Mouse (Mus musculus) lung, embryonic 16.5 days (tissue): ENCODE data around the gene Cd79b. TPM values are rescaled to one million over a fixed set of nuclear protein-coding genes. Genes with fewer than 3 reads are reported as not detected.

Source experiments
- ATAC-seq: fragments of 200-750 bp; cut with Nextera tagmentation; 2 replicates; pipeline ENCODE4 v1.8.0; 2017; ENCODE audit warnings: low read depth, mild to moderate bottlenecking, moderate library complexity
- H3K27ac ChIP-seq: fragments of 300-500 bp; sonication (generic); 2 replicates; pipeline ENCODE4 v1.5.1; 2014; ENCODE audit warnings: mild to moderate bottlenecking, control low read depth, low read length
- H3K27me3 ChIP-seq: fragments of 300-500 bp; sonication (generic); 2 replicates; pipeline ENCODE4 v1.6.1; 2014; ENCODE audit warnings: low read depth, low read length, mixed read lengths; ENCODE audit not compliant: control insufficient read depth, insufficient read depth
- H3K36me3 ChIP-seq: fragments of 300-500 bp; sonication (generic); 2 replicates; pipeline ENCODE4 v1.6.1; 2014; ENCODE audit warnings: low read length; ENCODE audit not compliant: control insufficient read depth, insufficient read depth
- H3K4me1 ChIP-seq: fragments of 300-500 bp; sonication (generic); replicated peaks from 2 replicates; pipeline ENCODE4 v1.6.1; 2014; ENCODE audit warnings: low read length, mixed read lengths; ENCODE audit not compliant: control insufficient read depth, insufficient read depth
- H3K4me2 ChIP-seq: fragments of 300-500 bp; sonication (generic); 2 replicates; pipeline ENCODE4 v1.6.1; 2014; ENCODE audit warnings: low read depth, low read length, control low read depth
- H3K4me3 ChIP-seq: fragments of 300-500 bp; sonication (generic); 2 replicates; pipeline ENCODE4 v1.5.1; 2014; ENCODE audit warnings: mild to moderate bottlenecking, low read length, control low read depth
- H3K9ac ChIP-seq: fragments of 300-500 bp; sonication (generic); 2 replicates; pipeline ENCODE4 v1.6.1; 2014; ENCODE audit warnings: low read length, control low read depth
- H3K9me3 ChIP-seq: fragments of 300-500 bp; sonication (generic); 2 replicates; pipeline ENCODE4 v1.6.1; 2016; ENCODE audit warnings: low read length; ENCODE audit not compliant: control insufficient read depth
- WGBS: fragments of 180-500 bp; shearing (Covaris S2); extraction: QIAGEN DNeasy Blood & Tissue Kit; methylation state at CpG from one replicate; pipeline ENCODE4 v1.1.7; 2014; 5-methylcytosine and 5-hydroxymethylcytosine counted together
- polyA plus RNA-seq: library from polyadenylated mRNA; unstranded; fragments of >200 nt; fragmentation: Nextera tagmentation; extraction: Ambion mirVana; gene quantifications from 2 replicates; pipeline ENCODE4 v1.2.1, GENCODE M21; 2015

Gene Cd79b
- polyA plus RNA-seq, 1 experiment from 2014 or later = 4.7 TPM

DNA sequence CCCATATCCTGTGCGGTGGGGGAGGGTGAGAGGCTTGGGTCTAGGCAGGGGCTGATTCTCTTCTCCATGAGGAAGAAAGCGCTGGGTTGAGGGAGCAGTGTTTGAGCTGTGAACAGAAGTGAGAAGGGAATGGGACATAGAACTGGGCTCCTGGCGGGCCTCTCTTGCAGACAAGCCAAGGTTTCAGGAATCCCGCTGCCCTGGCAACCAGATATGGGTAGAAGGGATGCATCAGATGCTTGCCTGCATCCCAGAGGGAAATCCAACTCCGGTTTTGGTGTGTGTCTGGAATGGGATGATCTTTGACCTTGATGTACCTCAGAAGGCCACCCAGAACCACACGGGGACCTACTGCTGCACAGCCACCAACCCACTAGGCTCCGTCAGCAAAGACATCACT, 28.4 kb downstream of the Cd79b start:
- ATAC-seq = no peak
- Histone ChIP-seq H3K4me2 (no peak overlapping the region), H3K4me3 (no peak overlapping the region), H3K9me3 (no peaks in the 10 kb centered on the region), H3K36me3 (no peaks in the 10 kb centered on the region), H3K9ac (no peak overlapping the region), H3K4me1 (0 out of 2 replicates have a peak, but pooled peaks cover 4% of the 10 kb centered on the region), H3K27ac (no peak overlapping the region), H3K27me3 (no peaks in the 10 kb centered on the region)
- 84% methylated on average over 7 of the region's 7 CpGs for WGBS

DNA sequence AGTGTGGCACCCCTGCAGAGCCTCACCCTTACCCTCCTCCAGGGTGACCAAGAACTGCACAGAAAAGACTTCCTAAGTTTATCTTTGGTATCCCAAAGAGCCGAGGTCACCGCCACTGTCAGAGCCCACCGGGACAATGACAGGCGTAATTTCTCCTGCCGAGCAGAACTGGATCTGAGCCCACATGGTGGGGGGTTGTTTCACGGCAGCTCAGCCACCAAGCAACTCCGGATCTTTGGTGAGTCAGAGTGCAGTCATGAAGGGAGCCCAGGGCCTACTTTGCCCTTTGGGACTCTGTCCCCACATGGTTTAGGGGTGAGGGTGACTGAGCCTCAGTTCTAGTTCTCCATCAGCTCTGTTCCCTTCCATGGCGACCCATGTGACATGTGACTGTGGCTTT, 30.4 kb downstream of the Cd79b start:
- 47% methylated on average over 8 of the region's 8 CpGs for WGBS
- no peaks in the 10 kb centered on the region for H3K9me3 ChIP-seq

DNA sequence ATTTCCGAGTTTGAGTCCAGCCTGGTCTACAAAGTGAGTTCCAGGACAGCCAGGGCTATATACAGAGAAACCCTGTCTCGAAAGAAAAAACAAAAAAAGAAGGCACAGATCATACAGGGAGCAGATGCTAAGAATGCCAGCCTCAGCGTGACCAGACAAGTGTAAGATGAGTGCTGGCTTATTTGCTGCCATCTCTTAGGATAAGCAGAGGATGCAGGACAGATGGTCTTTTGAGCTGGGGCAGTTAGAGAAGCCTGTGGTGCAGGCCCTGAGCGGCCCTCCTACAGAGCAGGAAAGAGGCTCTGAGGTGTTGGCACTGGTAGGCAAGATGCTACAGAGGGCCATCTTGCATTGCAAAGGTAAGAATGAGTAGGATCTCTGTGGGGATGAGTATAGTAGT, 31.2 kb downstream of the Cd79b start:
- Histone ChIP-seq H3K27ac (no peak overlapping the region), H3K4me3 (no peak overlapping the region), H3K36me3 (no peaks in the 10 kb centered on the region), H3K4me1 (0 out of 2 replicates have a peak, but pooled peaks cover 4% of the 10 kb centered on the region), H3K4me2 (no peak overlapping the region), H3K9ac (no peak overlapping the region), H3K9me3 (no peaks in the 10 kb centered on the region), H3K27me3 (no peaks in the 10 kb centered on the region)
- 72% methylated on average over 4 of the region's 4 CpGs for WGBS
- ATAC-seq = no peak

More for the DNA sequence above, 30.4 kb downstream of the Cd79b start:
- no peaks in the 10 kb centered on the region for H3K36me3 ChIP-seq
- H3K4me3 ChIP-seq = no peak overlapping the region
- H3K27ac ChIP-seq = no peak overlapping the region
- ATAC-seq = no peak
- no peaks in the 10 kb centered on the region for H3K27me3 ChIP-seq
- H3K9ac ChIP-seq = no peak overlapping the region
- 0 out of 2 replicates have a peak, but pooled peaks cover 4% of the 10 kb centered on the region for H3K4me1 ChIP-seq
- H3K4me2 ChIP-seq = no peak overlapping the region

DNA sequence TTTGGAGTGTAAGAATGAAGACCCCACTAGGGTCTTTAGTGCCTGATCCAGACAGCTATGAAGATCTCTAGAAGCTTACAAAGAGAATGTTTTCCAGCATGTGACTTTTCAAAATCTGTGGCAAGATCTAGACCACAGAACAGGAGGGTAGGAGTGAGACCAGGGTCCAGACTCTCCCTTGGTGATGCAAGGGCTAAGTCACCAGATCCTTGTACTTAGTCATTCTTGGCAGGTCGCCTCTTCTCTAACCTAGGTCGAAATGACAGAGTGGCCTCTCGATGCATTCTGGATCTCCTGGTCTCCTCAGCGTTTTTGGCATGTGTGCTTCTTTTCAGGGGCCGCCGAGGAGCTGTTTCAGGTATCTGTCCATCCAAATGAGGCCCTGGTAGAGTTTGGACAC, 32.1 kb downstream of the Cd79b start:
- no peak for ATAC-seq
- Histone ChIP-seq H3K9ac (no peak overlapping the region), H3K36me3 (no peaks in the 10 kb centered on the region), H3K27ac (no peak overlapping the region), H3K4me1 (0 out of 2 replicates have a peak, but pooled peaks cover 4% of the 10 kb centered on the region), H3K4me2 (no peak overlapping the region), H3K4me3 (no peak overlapping the region), H3K9me3 (no peaks in the 10 kb centered on the region), H3K27me3 (no peaks in the 10 kb centered on the region)
- 73% methylated on average over 6 of the region's 6 CpGs for WGBS

DNA sequence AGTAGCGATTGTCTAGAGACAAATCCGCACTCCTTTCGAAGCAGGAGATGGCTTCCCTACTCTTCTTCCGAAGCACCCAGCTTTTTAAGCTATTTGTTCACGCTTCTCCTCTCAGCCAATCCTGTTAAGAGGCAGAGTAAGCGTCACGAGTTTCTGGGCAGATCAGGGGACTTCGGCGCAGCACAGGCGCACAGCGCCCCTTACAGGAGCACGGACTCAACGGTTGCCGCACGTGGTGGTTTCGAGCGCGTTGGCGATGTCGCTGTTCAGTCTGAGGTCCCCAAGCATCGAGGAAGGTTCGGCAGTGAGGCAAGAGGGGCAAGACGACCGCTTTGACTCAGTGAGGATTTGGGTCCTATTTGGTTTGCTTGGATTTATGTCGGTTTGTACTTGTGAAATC, 38.1 kb downstream of the Cd79b start, which contains the start of gene Tcam1:
TSS of gene Tcam1 (plus strand) at position 219 of the 400 bp plus-strand sequence.
- peak within 1 kb of the TSS; percentile 21 for H3K4me3 ChIP-seq

DNA sequence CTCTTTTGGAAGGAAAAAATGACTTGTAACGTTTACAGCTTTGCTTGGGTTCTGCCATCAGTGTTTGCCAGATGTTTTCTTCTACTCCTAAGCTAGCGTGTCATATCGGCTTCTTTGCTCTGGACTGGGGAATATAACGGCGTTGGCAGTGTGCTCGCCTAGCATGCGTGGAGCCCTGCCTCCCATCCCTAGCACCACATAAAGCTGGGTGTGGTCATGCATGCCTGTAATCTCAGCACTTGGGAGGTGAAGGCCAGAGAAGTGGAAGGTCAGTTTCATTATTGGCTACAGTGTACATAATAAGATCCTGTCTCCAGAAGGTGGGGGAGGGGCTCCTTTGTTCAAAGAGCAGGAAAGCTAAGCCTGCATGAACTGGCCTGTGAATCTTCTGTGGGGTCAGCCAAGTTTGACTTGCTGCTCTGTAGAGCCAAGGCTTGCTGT, 39.6 kb downstream of the Cd79b start:
- 40% methylated on average over 7 of the region's 7 CpGs for WGBS
- Histone ChIP-seq H3K27me3 (no peaks in the 10 kb centered on the region), H3K27ac (peak overlapping the region; percentile 92), H3K4me1 (peaks cover 34% of the 10 kb centered on the region), H3K4me3 (no peak overlapping the region), H3K36me3 (no peaks in the 10 kb centered on the region), H3K4me2 (no peak overlapping the region), H3K9me3 (no peaks in the 10 kb centered on the region), H3K9ac (no peak overlapping the region)
- peak; percentile 48 for ATAC-seq

More for the DNA sequence above, 38.1 kb downstream of the Cd79b start, which contains the start of gene Tcam1:
- Histone ChIP-seq H3K27me3 (no peaks in the 10 kb centered on the region), H3K9me3 (no peaks in the 10 kb centered on the region), H3K27ac (peak within 1 kb of the TSS; percentile 92), H3K4me1 (peaks cover 21% of the 10 kb centered on the region), H3K4me2 (peak within 1 kb of the TSS; percentile 48), H3K9ac (0 out of 2 replicates have a peak within 1 kb of the TSS, but pooled peaks have one; percentile 8), H3K36me3 (no peaks in the 10 kb centered on the region)
- no peak; the same call in 1 of the 2 replicates for ATAC-seq
- WGBS = 6% methylated on average over 25 of the region's 25 CpGs

DNA sequence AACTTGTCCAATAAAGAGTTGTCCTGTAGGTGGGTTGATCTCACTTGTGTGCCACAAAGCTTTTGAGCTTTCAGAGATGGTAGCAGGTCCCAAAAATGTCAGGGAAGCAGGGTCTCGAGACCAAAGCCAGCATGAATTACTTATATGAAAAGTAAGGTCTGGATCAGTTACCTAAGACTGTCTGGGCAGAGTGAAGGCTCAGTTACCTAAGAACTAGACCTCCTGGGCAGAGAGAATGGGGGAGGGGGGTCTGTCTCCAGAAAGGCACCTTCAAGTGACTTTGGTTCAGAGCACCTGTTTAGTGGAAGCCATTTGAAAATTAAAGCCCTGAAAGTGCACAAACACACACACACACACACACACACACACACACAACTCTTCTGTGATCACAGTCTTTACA, 40.2 kb downstream of the Cd79b start:
- H3K27me3 ChIP-seq = no peaks in the 10 kb centered on the region
- no peaks in the 10 kb centered on the region for H3K36me3 ChIP-seq
- H3K4me2 ChIP-seq = no peak overlapping the region
- peaks cover 35% of the 10 kb centered on the region for H3K4me1 ChIP-seq
- H3K9me3 ChIP-seq = no peaks in the 10 kb centered on the region
- no peak overlapping the region for H3K4me3 ChIP-seq
- 84% methylated on average over 1 of the region's 1 CpGs for WGBS
- ATAC-seq = no peak
- peak overlapping the region; percentile 92 for H3K27ac ChIP-seq
- H3K9ac ChIP-seq = no peak overlapping the region

DNA sequence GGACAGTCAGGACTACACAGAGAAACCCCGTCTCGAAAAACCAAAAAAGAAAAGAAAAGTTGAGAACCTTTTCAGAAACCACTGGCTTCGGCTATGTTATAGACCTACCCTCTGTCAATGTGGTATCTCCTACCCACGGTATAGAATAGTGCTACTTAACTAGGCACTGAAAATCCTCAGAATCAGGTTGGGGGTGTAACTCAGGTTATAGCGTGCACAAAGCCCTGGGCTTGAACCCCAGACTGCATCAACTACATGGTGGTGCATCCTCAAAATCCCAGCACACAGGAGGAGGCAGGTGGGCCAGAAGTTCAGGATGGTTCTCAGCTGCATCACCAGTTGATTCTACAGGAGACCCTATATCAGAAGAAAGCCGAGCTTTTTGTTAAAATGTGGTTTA, 40.8 kb downstream of the Cd79b start:
- Histone ChIP-seq H3K27ac (peak overlapping the region; percentile 92), H3K36me3 (no peaks in the 10 kb centered on the region), H3K4me1 (peaks cover 40% of the 10 kb centered on the region)

DNA sequence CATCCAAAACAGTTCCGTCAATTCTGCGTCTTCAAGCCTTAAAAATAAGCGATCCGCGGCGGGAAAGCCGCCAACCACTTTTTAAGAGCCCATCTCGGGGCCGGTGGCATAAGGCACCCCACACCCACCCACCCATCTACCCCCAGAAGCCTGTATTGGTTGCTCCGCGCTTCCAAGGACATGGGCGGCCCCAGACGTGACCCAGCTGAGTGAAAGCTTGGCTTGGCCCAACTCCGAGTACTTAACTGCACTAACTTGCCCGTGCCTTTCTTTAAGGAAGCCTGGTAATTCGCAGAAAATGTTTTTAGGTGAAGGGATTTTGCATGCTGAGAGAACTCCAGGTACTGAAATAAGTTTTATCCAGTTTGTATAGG, 41.3 kb downstream of the Cd79b start:
- Histone ChIP-seq H3K9me3 (no peaks in the 10 kb centered on the region), H3K9ac (peak overlapping the region; percentile 74), H3K4me1 (peaks cover 46% of the 10 kb centered on the region), H3K27me3 (no peaks in the 10 kb centered on the region), H3K4me2 (peak overlapping the region; percentile 79), H3K36me3 (no peaks in the 10 kb centered on the region), H3K4me3 (peak overlapping the region; percentile 92), H3K27ac (peak overlapping the region; percentile 92)
- WGBS = 6% methylated on average over 16 of the region's 16 CpGs
- no peak for ATAC-seq

More for the DNA sequence above, 40.8 kb downstream of the Cd79b start:
- Histone ChIP-seq H3K9me3 (no peaks in the 10 kb centered on the region), H3K27me3 (no peaks in the 10 kb centered on the region), H3K4me2 (peak overlapping the region; percentile 79), H3K9ac (no peak overlapping the region), H3K4me3 (peak overlapping the region; percentile 92)
- no peak for ATAC-seq
- WGBS = 92% methylated on average over 6 of the region's 6 CpGs
